Mouse (Mus musculus): ENCODE results near the gene Adamts14. TPM values are rescaled to one million over a fixed set of nuclear protein-coding genes. Genes with fewer than 3 reads are reported as not detected.

The Adamts14 gene
- total and polyA plus RNA-seq, 3 experiments: not detected

DNA sequence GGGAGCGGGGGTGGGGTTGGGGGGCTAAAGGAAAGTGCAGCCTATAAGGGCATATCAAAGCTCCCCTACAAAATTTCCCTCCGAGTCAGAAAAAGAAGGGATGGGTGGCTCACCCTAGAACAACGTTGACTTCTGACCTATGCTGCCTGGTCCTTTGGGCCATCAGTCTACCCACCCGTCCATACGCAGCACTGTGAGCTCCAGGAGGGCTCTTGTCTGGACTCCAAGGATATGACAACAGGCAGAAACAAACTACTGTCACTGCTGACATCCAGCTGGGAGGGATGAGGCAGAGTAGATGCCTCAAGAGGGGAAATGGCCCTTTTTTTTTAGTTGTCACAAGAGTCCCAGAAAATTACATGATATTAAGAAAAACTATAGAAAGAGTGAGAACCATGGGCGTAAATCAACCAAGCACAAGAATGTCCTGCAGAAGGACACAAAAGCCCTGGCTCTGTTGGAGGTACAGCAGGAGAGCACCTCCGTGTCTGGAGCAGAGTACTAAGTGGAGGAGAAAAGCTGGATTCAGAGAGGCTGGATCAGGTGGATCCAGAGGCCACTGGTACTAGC lies 96.9 kb downstream of the Adamts14 start:
- no peak for TF ChIP-seq POLR2AphosphoS5 (IDR thresholded peaks at IDR 0.05; ENCODE audit: insufficient replicate concordance, low read depth, low read length)
- TF ChIP-seq GATA1 (IDR thresholded peaks at IDR 0.05; ENCODE audit: borderline replicate concordance, low read length): no peak
- TF ChIP-seq GATA2 (IDR thresholded peaks at IDR 0.05; ENCODE audit: borderline replicate concordance, low read depth, low read length): no peak
- no peak for TF ChIP-seq TAL1 (conservative IDR thresholded peaks at IDR 0.05; ENCODE audit: low read depth, low read length)
- no peak for TF ChIP-seq CTCF (IDR thresholded peaks at IDR 0.05; ENCODE audit: low read depth, low read length)
- Histone ChIP-seq H3K36me3 (replicated peaks) (no peaks in the 10 kb centered on the region), H3K9me3 (replicated peaks) (peaks cover 34% of the 10 kb centered on the region), H3K4me3 (ENCODE audit: low read depth, low read length) (no peak overlapping the region), H3K4me1 (ENCODE audit: insufficient read depth, low read depth, low read length) (no peaks in the 10 kb centered on the region), H3K27me3 (ENCODE audit: insufficient read depth, low read length) (no peaks in the 10 kb centered on the region)
- ATAC-seq (ENCODE audit: extremely low read depth, insufficient number of reproducible peaks, low FRiP score, poor library complexity, severe bottlenecking) (no peak), DNase-seq (ENCODE audit: low spot score) (no peak)

- TF ChIP-seq CTCF (IDR thresholded peaks at IDR 0.05; ENCODE audit: low read depth, low read length) (no peak), GATA2 (IDR thresholded peaks at IDR 0.05; ENCODE audit: borderline replicate concordance, low read depth, low read length) (no peak), GATA1 (IDR thresholded peaks at IDR 0.05; ENCODE audit: borderline replicate concordance, low read length) (no peak), POLR2AphosphoS5 (IDR thresholded peaks at IDR 0.05; ENCODE audit: insufficient replicate concordance, low read depth, low read length) (no peak), TAL1 (conservative IDR thresholded peaks at IDR 0.05; ENCODE audit: low read depth, low read length) (no peak)
- H3K36me3 ChIP-seq (replicated peaks): no peaks in the 10 kb centered on the region
- peaks cover 31% of the 10 kb centered on the region for H3K9me3 ChIP-seq (replicated peaks)
- DNase-seq (ENCODE audit: low spot score) (no peak), ATAC-seq (ENCODE audit: extremely low read depth, insufficient number of reproducible peaks, low FRiP score, poor library complexity, severe bottlenecking) (no peak)
- no peaks in the 10 kb centered on the region for H3K27me3 ChIP-seq (ENCODE audit: insufficient read depth, low read length)
- H3K4me3 ChIP-seq (ENCODE audit: low read depth, low read length): no peak overlapping the region
- no peaks in the 10 kb centered on the region for H3K4me1 ChIP-seq (ENCODE audit: insufficient read depth, low read depth, low read length)
Measured at GRCm38 (mm10) chr10:61175442-61176204, 97.6 kb downstream of the Adamts14 start.

DNA sequence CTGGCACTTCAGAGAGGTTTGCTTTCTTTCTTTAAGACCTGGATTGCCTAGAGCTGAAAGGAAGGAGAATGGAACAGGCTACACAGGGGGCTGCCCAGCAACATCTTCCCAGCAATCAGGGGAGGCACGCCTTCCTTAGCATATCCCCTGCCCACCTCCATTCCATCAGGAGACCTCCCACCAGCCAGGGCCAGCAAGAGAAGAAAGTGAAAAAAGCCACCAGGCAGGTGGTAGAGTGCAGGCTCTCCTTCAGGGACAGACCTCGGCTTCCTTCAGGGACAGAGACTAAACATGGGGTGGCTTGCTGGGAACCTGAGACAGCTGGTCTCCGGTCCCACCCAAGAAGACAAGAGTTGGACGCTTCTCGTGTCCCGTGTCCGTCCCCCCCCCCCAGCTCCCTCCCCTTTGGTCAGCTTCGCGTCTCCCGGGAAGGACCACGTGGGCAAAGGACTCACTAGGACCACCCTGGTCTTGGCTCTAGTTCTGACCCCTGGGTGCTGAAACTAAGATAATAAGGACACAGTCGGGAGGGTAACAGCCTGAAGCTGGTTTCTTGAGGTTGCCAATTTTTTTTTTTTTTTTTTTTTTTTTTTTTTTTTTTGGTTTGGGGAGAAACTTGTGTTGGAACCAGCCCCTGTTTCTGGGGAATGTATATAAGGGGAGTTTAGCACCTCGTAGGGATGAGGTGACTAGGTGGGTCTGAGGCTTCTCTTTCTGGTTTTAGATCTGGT lies 98.4 kb downstream of the Adamts14 start:
- TF ChIP-seq POLR2AphosphoS5 (IDR thresholded peaks at IDR 0.05; ENCODE audit: insufficient replicate concordance, low read depth, low read length) (no peak), GATA1 (IDR thresholded peaks at IDR 0.05; ENCODE audit: borderline replicate concordance, low read length) (no peak), GATA2 (IDR thresholded peaks at IDR 0.05; ENCODE audit: borderline replicate concordance, low read depth, low read length) (no peak), TAL1 (conservative IDR thresholded peaks at IDR 0.05; ENCODE audit: low read depth, low read length) (no peak), CTCF (IDR thresholded peaks at IDR 0.05; ENCODE audit: low read depth, low read length) (no peak)
- DNase-seq (ENCODE audit: low spot score): no peak

DNA sequence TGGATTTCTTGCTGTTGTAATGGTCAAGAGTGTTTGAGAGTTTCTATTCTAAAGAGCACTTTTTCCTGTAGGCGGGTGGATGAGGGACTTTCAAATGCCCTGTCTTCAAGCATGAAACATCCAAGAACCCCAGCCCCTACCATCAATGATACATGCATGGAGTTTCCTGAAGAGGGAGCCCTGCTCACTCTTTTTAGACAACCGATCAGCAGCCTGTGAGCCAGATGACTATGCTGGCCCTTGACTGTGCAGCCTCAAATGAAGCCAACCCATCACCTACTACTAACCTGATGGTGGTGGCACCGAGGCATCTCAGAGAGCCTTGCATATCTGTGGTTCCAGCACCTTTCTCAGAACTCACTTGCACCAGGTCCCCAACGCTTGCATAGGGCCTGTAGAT lies 100.7 kb downstream of the Adamts14 start:
- TF ChIP-seq GATA2 (IDR thresholded peaks at IDR 0.05; ENCODE audit: borderline replicate concordance, low read depth, low read length) (no peak), CTCF (IDR thresholded peaks at IDR 0.05; ENCODE audit: low read depth, low read length) (no peak), GATA1 (IDR thresholded peaks at IDR 0.05; ENCODE audit: borderline replicate concordance, low read length) (no peak), TAL1 (conservative IDR thresholded peaks at IDR 0.05; ENCODE audit: low read depth, low read length) (no peak), POLR2AphosphoS5 (IDR thresholded peaks at IDR 0.05; ENCODE audit: insufficient replicate concordance, low read depth, low read length) (no peak)
- Histone ChIP-seq H3K4me1 (ENCODE audit: insufficient read depth, low read depth, low read length) (no peaks in the 10 kb centered on the region), H3K27me3 (ENCODE audit: insufficient read depth, low read length) (no peaks in the 10 kb centered on the region), H3K4me3 (ENCODE audit: low read depth, low read length) (no peak overlapping the region), H3K9me3 (replicated peaks) (peaks cover 15% of the 10 kb centered on the region), H3K36me3 (replicated peaks) (no peaks in the 10 kb centered on the region)
- ATAC-seq (ENCODE audit: extremely low read depth, insufficient number of reproducible peaks, low FRiP score, poor library complexity, severe bottlenecking) (no peak), DNase-seq (ENCODE audit: low spot score) (no peak)

More for the DNA sequence above, 98.4 kb downstream of the Adamts14 start:
- Histone ChIP-seq H3K36me3 (replicated peaks) (no peaks in the 10 kb centered on the region), H3K4me3 (ENCODE audit: low read depth, low read length) (no peak overlapping the region), H3K27me3 (ENCODE audit: insufficient read depth, low read length) (no peaks in the 10 kb centered on the region), H3K9me3 (replicated peaks) (peaks cover 31% of the 10 kb centered on the region), H3K4me1 (ENCODE audit: insufficient read depth, low read depth, low read length) (no peaks in the 10 kb centered on the region)
- ATAC-seq (ENCODE audit: extremely low read depth, insufficient number of reproducible peaks, low FRiP score, poor library complexity, severe bottlenecking): no peak

GRCm38 (mm10) chr10:61171654-61172053 lies 101.6 kb downstream of the Adamts14 start, which contains the start of gene Tbata:
Gene Tbata (plus strand): TSS chr10:61171954.
- no peaks in the 10 kb centered on the region for H3K4me1 ChIP-seq (ENCODE audit: insufficient read depth, low read depth, low read length)
- DNase-seq (ENCODE audit: low spot score): no peak
- no peak for ATAC-seq (ENCODE audit: extremely low read depth, insufficient number of reproducible peaks, low FRiP score, poor library complexity, severe bottlenecking)

DNA sequence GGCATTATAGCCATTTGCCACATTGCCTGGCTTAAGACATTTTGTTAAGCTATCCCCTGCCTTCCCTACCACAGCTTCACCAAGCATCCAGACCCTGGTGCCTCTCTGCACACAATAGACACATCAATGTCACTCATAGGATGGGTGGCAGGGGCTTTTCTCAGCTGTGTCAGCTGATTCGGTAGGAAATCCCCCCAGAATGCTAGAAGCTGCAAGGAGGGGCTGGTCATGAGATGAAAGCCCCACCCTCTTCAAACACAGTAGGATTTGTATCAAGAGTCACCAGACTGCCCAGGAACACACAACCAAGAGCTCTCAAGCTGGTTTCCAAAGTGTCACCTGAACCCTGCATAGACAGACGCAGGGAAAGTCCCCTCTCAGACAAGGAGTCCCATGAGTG lies 104.8 kb downstream of the Adamts14 start:
- Histone ChIP-seq H3K4me1 (ENCODE audit: insufficient read depth, low read depth, low read length) (no peaks in the 10 kb centered on the region), H3K27me3 (ENCODE audit: insufficient read depth, low read length) (no peaks in the 10 kb centered on the region), H3K4me3 (ENCODE audit: low read depth, low read length) (no peak overlapping the region), H3K36me3 (replicated peaks) (no peaks in the 10 kb centered on the region), H3K9me3 (replicated peaks) (peaks cover 2% of the 10 kb centered on the region; the same call in 1 of the 2 replicates)
- TF ChIP-seq CTCF (IDR thresholded peaks at IDR 0.05; ENCODE audit: low read depth, low read length) (no peak), GATA2 (IDR thresholded peaks at IDR 0.05; ENCODE audit: borderline replicate concordance, low read depth, low read length) (no peak), TAL1 (conservative IDR thresholded peaks at IDR 0.05; ENCODE audit: low read depth, low read length) (no peak), POLR2AphosphoS5 (IDR thresholded peaks at IDR 0.05; ENCODE audit: insufficient replicate concordance, low read depth, low read length) (no peak), GATA1 (IDR thresholded peaks at IDR 0.05; ENCODE audit: borderline replicate concordance, low read length) (no peak)
- DNase-seq (ENCODE audit: low spot score) (no peak), ATAC-seq (ENCODE audit: extremely low read depth, insufficient number of reproducible peaks, low FRiP score, poor library complexity, severe bottlenecking) (no peak)

More at GRCm38 (mm10) chr10:61171654-61172053, 101.6 kb downstream of the Adamts14 start, which contains the start of gene Tbata:
- no peaks in the 10 kb centered on the region for H3K27me3 ChIP-seq (ENCODE audit: insufficient read depth, low read length)
- TF ChIP-seq GATA2 (IDR thresholded peaks at IDR 0.05; ENCODE audit: borderline replicate concordance, low read depth, low read length) (no peak), CTCF (IDR thresholded peaks at IDR 0.05; ENCODE audit: low read depth, low read length) (no peak), TAL1 (conservative IDR thresholded peaks at IDR 0.05; ENCODE audit: low read depth, low read length) (no peak), POLR2AphosphoS5 (IDR thresholded peaks at IDR 0.05; ENCODE audit: insufficient replicate concordance, low read depth, low read length) (no peak), GATA1 (IDR thresholded peaks at IDR 0.05; ENCODE audit: borderline replicate concordance, low read length) (no peak)
- H3K9me3 ChIP-seq (replicated peaks): peaks cover 15% of the 10 kb centered on the region
- H3K36me3 ChIP-seq (replicated peaks): no peaks in the 10 kb centered on the region
- no peak within 1 kb of the TSS for H3K4me3 ChIP-seq (ENCODE audit: low read depth, low read length)
